Mouse (Mus musculus): ENCODE measurements around the gene Adk.
"Not testable (repeated sequence)": the region's sequence is repeated elsewhere in the genome, so short reads cannot be mapped to it uniquely, and the experiment has no call there.

Adk gene

GRCm38 (mm10) chr14:21064321-21064720 is 11.9 kb downstream of the Adk start:
- DNase-seq (ENCODE audit: low spot score in 2 of 2), result no peak

GRCm38 (mm10) chr14:21065490-21066162 is 13.3 kb downstream of the Adk start:
- DNase-seq (ENCODE audit: low spot score in 2 of 2), result no peak

GRCm38 (mm10) chr14:21069594-21069993 is 17.2 kb downstream of the Adk start:
- no peak for DNase-seq (ENCODE audit: low spot score in 2 of 2)

GRCm38 (mm10) chr14:21073981-21074380 is 21.6 kb downstream of the Adk start:
- no peak for DNase-seq (ENCODE audit: low spot score in 2 of 2)

DNA sequence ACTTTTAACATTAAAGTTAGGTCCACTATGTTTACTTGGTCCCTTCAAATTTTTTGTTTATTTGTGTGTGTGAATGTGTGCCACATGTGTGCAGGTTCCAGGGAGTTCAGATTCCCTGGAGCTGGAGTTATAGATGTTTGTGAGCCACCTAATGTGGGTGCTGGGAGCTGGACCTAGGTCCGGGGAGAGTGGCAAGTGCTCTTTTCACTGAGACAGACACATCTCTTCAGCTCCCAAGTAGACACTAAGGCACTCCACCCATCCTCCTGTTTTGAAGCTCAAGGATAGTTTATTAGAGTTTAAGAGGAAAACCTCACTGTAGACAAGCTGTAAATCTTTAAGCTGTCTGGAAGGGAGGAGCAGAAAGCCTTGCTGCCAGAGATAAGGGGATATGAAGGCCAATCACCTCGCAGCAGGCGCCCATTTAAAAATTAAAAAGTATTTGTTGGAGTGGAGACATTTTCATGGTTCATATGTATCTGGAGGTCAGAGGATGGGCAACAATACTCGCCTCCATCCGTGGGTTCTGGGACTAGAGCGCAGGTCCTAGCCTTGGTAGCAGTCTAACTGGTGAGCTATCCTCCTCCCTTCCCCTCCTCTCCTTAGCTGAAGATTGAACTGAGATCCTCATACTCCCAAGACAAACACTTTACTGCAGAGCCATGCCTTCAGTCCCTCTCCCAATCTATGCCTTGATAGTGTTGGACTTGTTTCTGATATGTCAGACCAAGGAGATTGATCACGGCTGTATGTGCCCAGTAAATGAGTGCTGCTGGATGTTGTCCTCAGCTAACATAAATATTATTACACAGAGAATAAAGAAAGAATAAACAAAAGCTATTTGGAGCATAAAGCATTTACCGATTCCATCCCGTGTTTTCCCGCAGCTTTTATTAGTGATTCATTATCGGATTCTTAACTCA is 22.3 kb downstream of the Adk start:
- DNase-seq (ENCODE audit: low spot score in 2 of 2), result no peak

DNA sequence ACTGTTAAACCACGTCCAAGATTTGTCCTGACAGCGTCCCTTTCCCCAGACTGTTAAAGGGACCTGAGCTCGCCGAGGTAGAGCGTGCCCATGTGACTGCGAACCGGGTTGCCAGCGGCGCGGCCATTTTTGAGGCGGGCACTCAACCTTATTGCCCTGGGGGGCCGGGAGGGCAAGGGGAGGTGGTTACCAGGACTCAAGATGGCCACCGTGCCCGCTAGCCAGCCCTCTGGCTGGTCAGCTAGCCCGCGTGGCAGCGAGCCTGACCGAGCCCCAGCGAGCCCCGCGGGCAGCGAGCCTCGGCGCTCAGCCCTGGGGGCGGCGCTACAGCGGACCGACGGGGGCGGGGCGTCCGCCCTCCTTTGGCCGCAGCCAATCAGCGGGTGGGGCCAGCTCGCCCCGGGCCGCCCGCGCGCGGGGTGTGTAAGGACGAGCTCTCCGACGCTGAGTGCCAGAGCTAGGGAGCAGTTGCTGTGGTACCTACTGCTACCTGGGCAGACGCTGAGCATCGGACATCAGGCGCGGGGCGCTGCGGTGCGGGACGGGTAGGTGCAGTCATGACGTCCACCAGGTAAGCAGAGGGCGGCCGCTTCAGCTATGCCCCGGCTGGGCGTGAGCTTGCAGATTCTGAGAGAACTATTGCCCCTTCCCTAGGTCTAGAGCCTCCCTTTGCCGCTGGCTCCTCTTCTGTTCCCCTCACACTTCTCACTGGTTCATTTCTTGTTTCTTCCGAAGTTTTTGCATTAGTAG is 23.6 kb downstream of the Adk start:
- peak; percentile 74 to 86 for DNase-seq (ENCODE audit: low spot score in 2 of 2)

DNA sequence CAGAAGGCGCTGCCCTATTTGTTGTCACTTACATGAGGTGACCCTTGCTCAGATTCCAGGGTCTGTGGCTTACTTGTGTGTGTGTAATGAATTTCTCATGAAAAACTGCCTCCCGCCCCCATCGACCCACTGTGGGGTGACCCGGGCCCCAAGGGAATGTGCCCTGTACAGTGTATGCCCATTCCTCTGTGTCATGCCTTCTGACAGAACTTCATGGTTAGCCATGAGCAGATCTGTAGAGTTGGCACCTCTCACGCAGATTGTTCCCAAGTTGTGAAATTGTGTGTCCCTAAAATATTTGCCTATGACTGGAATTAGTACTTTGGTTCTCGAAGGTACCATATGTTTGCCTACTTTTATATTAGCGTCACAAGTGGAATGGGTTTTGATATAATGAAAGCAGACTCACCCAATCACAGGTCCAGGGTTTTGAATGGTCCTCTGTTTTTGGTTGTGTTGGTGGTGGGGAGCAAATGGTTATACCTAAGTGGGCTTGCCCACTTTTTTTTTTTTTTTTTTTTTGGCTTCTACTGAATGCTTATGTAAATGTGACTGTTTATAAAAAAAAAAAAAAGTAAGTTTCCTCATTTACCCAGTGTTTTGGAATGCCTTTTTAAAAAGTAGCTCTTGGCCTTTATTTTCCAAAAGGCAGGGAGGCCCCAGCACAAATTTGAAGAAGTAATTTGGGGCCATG is 24.3 kb downstream of the Adk start:
- no peak for DNase-seq (ENCODE audit: low spot score in 2 of 2)

DNA sequence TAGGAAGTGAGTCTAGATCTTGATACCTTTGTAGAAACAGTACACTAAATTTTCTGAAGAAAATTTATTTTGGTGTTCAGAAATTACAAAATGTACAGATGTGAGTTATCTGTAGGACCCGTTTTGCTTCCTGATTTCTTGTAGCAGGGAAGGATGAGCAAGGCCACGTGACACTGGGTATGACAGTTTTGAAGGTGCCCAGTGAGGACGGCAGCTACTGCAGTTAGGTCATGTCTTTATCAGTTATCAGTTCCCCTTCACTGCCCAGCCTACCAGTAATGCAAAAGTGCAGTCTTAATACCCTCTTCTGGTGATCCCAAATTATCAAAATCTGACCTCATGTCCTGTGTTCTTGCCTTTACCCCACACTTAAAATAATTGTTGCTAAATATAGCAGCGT is 25.6 kb downstream of the Adk start:
- no peak for DNase-seq (ENCODE audit: low spot score in 2 of 2)

GRCm38 (mm10) chr14:21078511-21078910 is 26.1 kb downstream of the Adk start:
- no peak for DNase-seq (ENCODE audit: low spot score in 2 of 2)

GRCm38 (mm10) chr14:21082823-21083222 is 30.4 kb downstream of the Adk start:
- no peak for DNase-seq (ENCODE audit: low spot score in 2 of 2)

- no peak for DNase-seq (ENCODE audit: low spot score in 2 of 2)
These were observed 33.3 kb downstream of the Adk start for GRCm38 (mm10) chr14:21085666-21086065.

DNA sequence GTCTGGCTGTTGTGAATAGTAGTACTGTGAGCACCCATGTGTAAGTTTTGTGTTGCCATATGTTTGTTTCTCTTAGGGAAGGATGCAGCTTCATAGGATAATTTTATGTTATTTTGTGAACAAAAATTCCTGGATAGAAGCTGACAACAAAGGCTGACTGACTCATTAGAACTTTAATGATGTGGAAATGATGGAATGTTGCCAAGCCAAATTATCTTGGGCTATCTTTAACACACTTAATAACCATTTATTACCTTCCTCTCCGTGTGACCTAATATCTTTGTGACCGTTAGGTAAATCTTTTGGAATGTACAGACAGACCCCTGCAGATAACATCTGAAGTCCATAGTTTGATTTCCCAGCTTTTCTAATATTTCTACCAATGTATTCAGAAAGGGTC is 33.7 kb downstream of the Adk start:
- DNase-seq (ENCODE audit: low spot score in 2 of 2), result no peak

GRCm38 (mm10) chr14:21086827-21087351 is 34.5 kb downstream of the Adk start:
- no peak for DNase-seq (ENCODE audit: low spot score in 2 of 2)

- no peak for DNase-seq (ENCODE audit: low spot score in 2 of 2)
These were observed 35.2 kb downstream of the Adk start for GRCm38 (mm10) chr14:21087390-21088060.

DNA sequence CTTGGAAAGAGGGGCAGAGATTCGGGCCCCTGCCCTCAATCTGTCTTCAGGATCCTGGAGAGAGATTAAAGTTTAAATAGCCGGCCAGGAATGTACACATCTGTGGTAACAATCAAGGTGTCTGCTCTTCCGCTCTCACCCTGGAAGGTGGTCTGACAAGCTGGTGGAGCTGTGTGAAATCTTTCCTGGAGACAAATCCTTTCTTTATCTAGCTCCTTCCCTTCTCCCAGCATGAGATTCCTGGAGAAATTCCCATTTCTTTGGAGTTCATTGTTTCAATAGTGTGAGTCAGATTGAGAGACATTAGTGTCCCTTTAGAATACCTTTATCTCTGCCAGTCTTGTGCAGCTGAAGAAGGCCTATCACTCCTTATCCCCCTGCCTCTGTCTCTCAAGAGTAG is 36.4 kb downstream of the Adk start:
- DNase-seq (ENCODE audit: low spot score in 2 of 2), result no peak

- no peak for DNase-seq (ENCODE audit: low spot score in 2 of 2)
These were observed 38.0 kb downstream of the Adk start for GRCm38 (mm10) chr14:21090400-21090799.

GRCm38 (mm10) chr14:21090930-21091486 is 38.6 kb downstream of the Adk start:
- DNase-seq (ENCODE audit: low spot score in 2 of 2), result no peak

DNA sequence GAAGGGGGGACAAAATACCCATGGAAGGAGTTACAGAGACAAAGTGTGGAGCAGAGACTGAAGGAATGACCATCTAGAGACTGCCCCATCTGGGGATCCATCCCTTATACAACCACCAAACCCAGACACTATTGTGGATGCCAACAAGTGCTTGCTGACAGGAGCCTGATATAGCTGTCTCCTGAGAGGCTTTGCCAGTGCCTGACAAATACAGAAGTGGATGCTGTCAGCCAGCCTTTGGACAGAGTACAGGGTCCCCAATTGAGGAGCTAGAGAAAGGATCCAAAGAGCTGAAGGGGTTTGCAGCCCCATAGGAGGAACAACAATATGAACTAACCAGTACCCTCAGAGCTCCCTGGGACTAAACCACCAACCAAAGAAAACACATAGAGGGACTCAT is 41.8 kb downstream of the Adk start:
- not testable (repeated sequence) for DNase-seq (ENCODE audit: low spot score in 2 of 2)

DNA sequence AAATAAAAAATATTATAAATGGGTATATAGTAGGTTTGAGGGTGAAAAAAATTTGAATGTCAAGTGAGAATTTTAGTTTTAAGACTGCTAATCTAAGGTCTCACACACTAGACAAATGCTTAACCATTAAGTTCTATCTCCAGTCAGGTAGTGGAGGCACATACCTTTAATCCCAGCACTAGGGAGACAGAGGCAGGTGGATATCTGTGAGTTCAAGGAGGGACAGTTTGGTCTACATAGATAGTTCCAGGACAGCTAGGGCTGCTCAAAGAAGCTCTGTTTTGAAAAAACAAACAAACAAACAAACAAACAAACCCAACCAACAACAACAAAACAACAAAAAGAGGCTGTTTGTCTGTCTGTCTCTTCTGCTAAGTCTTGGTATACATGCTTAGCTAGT is 43.9 kb downstream of the Adk start:
- DNase-seq (ENCODE audit: low spot score in 2 of 2), result no peak

GRCm38 (mm10) chr14:21096689-21097088 is 44.3 kb downstream of the Adk start:
- no peak for DNase-seq (ENCODE audit: low spot score in 2 of 2)

DNA sequence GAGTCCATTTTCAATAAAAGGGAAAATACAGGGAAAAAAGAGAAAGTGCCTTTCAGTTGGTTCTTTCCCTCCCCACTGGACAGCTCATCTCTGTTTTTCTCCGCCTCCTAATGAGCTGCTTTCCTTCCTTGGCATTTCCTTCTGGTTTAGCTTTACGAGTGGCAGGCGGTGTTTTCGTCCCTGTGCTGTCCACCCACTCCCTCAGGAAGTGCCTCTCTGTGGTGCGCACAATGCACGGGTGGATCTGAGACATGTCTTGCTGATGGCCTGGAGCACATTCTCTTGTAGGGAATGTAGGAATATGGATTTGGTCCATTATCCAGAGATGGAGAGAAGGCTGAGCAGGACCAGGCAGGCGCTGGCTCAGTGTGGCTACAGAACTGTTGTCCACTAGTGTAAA is 47.0 kb downstream of the Adk start:
- peak; percentile 58 to 64 for DNase-seq (ENCODE audit: low spot score in 2 of 2)

Measured in right cerebral cortex, adult 2 months (tissue).